Mouse (Mus musculus) heart, postnatal 10 days (tissue): Measurements from ENCODE around the gene Tfip11. TPM values are rescaled to one million over a fixed set of nuclear protein-coding genes. Genes with fewer than 3 reads are reported as not detected.

Experiments used
- DNase-seq, 2 experiments: peaks; one replicate each; pipeline ENCODE4 v3.0.0; 2021
- intact Hi-C: fragments of 180-260 bp; cut with DNase I; formaldehyde crosslinking; loops from one replicate; pipeline ENCODE4 v1.15.1; 2025
- total RNA-seq, 2 experiments: library from RNA; stranded (reverse); gene quantifications; 2 replicates each; pipeline ENCODE4 v1.2.3; 2021

Tfip11 gene
- total RNA-seq, 2 experiments from 2014 or later, result 19.2 to 22.0 TPM

GRCm38 (mm10) chr5:112349169-112349568, 23.0 kb downstream of the Tfip11 start:
- no peak for DNase-seq
- intact Hi-C loops, result no loop called here

DNA sequence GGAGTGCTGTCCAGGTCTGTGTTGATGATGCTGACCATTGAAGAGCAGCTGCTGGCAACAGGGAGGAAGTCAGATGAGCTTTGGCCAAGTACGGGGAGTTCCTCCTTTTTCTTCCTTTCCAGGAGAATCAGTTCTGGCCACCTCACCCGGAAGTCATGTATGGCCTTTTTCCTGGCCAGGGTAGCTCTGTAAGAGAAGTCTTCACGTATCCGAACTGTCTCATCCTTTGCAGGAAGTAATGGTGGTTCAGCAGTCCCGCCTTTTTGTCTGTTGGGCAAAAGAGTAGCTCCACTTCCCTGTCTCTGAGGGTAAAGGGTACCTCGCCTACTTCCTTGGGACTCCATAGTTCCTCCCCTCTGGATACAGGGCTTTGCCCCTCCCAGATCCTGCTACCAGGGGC, 29.3 kb downstream of the Tfip11 start:
- DNase-seq, result peak in 1 of 2 experiments; percentile 10
- intact Hi-C loops, result no loop called here

- intact Hi-C loops, result no loop called here
- DNase-seq, result no peak
Measured at GRCm38 (mm10) chr5:112355910-112356309, 29.8 kb downstream of the Tfip11 start, which contains the start of gene Gm6583. Gene Gm6583 (minus strand): TSS chr5:112356033.

DNA sequence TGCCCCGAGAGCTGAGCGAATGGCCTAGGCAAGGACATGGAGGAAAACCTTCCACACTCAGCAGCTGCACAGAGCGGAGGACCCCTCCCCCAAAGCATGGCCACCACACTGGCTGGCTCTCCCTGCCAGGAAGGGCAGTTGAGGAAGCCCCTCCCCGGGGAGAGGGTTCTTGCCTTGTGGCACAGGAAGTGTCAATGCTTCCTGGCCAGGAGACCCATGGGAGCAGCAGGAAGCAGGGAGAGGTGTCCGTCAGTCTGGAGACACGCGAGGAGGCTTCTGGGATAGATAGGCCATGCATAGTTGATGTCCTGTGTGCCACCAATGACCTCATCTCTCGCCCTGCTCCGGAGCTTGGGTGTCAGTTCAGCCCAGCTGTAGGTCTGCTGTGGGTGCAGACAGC, 30.2 kb downstream of the Tfip11 start:
- intact Hi-C loops, result no loop called here
- peak; percentile 23 to 26 for DNase-seq

GRCm38 (mm10) chr5:112359520-112359919, 33.4 kb downstream of the Tfip11 start:
- intact Hi-C loops, result no loop called here
- no peak for DNase-seq

DNA sequence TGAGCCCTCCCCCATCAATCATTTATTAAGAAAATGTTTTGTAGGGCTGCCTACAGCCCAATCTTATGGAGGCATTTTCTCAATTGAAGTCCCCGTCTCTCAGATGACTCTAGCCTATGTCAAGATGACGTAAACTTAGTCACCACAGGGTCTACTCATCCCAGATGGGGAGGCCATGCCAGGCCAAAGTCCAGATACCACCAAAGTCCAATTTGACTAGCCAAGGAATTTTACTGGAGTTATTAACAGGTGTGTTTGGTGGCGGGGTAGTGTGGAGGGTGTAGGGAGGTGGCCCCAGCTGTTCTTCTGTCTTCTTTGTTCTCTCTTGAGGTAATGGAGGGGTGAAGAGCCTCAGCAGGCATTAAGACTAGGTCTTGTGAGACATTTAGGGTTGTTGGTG, 33.9 kb downstream of the Tfip11 start:
- intact Hi-C loops, result no loop called here
- no peak for DNase-seq

- intact Hi-C loops, result no loop called here
- DNase-seq, result no peak
Measured at GRCm38 (mm10) chr5:112364184-112364797, 38.1 kb downstream of the Tfip11 start.

- DNase-seq, result no peak
- intact Hi-C loops, result no loop called here
Measured at GRCm38 (mm10) chr5:112366879-112367278, 40.7 kb downstream of the Tfip11 start.

GRCm38 (mm10) chr5:112367338-112367737, 41.2 kb downstream of the Tfip11 start:
- DNase-seq, result no peak
- intact Hi-C loops, result no loop called here

- no peak for DNase-seq
- intact Hi-C loops, result no loop called here
Measured at GRCm38 (mm10) chr5:112367929-112368328, 41.8 kb downstream of the Tfip11 start.

DNA sequence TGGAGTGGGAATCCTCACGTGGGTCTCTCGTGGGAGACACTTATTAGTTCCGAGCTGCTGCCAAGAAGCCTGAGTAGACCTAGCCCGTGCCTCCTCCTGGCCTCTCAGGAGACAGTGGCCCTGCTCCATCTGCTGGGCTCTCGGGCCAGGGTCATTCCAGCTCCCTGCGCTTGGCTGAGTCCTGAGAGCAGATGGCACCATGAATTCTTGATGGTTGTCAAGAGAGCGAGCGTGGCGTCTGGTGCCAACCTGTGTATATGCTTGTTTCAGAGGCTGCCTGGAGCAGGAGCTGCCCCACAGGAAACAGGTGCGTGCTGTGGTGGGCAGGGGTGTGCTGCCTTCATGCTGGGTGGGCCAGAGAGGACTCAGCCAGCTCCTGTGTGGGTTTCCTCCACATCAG, 42.5 kb downstream of the Tfip11 start:
- DNase-seq, result no peak
- intact Hi-C loops, result no loop called here

GRCm38 (mm10) chr5:112369326-112369725, 43.2 kb downstream of the Tfip11 start:
- intact Hi-C loops, result no loop called here
- DNase-seq, result no peak

DNA sequence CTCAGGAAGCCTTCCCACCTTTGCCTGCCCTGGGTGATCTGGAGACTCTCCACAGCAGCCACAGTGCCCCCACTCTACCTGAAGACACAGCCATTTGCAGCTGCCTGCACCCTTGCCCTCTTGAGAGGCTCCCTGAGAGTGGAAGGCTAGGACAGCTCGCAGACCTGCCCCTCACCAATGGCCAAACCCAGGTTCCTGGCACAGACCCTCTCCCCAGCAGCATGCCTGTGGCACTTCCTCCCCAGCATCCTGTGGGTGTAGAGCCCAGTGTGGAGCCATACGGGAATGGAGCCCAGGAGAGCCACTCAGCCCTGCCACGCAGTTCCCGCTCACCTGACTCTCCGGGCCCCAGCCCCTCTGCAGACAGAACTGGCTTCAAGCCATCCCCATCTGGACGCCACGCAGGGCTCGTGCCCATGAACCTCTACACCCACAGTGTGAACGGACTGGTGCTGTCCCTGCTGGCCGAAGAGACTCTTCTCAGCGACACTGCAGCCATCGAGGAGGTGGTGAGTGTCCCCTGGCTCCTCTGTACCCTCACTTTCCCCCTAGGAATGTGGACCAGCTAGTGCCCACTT, 44.2 kb downstream of the Tfip11 start:
- intact Hi-C loops, result no loop called here

GRCm38 (mm10) chr5:112371933-112372332, 45.8 kb downstream of the Tfip11 start:
- DNase-seq, result no peak
- intact Hi-C loops, result no loop called here

More for the DNA sequence above, 44.2 kb downstream of the Tfip11 start:
- no peak for DNase-seq

GRCm38 (mm10) chr5:112376111-112376510, 50.0 kb downstream of the Tfip11 start:
- intact Hi-C loops, result no loop called here
- no peak for DNase-seq

DNA sequence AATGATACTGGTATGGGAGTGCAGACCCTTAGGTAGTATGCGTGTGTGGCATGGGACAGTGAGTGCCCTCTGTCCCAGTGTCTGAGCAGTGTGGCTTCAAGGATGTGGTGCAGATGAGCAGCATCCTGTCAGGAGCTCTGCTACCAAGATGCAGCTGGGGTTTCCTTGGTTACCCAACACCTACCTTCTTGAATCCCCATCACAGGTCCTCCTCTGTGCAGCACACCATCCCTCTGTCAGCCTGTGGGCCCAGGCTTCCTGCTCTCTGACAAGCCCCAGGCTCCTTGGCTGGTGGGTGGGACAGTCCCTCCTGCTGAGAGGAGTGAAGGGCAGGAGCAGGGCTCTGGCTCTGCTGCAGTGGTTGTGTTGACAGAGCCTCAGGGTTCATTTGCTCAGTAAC, 51.2 kb downstream of the Tfip11 start:
- no peak for DNase-seq
- intact Hi-C loops, result no loop called here

DNA sequence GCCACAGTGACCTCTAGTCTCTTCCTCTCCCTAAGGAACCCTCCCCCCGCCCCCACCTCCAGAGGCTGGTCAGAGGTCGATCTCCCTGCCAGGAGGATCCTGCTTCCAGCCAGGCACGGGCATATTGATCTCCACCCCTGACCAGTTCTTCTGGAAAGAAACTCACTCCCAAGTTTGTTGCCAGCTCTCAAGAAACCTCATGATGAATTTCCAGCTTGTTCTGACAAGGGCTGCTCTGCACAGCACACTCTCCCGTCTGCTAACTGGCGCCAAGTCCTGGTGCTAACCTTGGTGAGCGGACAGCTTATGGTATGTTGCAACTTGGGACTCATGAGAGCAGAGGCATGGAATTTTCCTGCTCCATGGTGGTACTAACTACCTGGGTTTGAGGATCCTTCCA, 52.6 kb downstream of the Tfip11 start:
- no peak for DNase-seq
- intact Hi-C loops, result no loop called here

- DNase-seq, result no peak
- intact Hi-C loops, result no loop called here
Measured at GRCm38 (mm10) chr5:112381154-112381553, 55.0 kb downstream of the Tfip11 start.

DNA sequence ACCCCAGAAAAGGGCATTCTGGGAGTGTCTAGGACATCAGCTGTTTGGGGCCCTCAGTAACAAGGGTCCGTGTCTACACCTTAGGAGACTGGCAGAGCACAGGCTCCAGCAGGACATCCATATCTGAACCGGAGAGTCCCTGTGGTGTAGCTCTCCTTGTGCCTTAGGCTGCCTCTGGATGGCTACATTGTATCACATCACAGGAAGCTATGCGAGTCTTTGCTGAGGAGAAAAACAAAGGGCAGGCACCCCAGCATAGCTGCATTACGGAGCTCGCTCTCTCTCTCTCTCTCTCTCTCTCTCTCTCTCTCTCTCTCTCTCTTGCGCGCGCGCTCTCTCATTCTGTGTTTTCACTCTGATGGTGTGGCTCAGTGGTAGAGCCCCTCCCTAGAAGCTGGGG, 55.9 kb downstream of the Tfip11 start:
- DNase-seq, result no peak
- intact Hi-C loops, result no loop called here

DNA sequence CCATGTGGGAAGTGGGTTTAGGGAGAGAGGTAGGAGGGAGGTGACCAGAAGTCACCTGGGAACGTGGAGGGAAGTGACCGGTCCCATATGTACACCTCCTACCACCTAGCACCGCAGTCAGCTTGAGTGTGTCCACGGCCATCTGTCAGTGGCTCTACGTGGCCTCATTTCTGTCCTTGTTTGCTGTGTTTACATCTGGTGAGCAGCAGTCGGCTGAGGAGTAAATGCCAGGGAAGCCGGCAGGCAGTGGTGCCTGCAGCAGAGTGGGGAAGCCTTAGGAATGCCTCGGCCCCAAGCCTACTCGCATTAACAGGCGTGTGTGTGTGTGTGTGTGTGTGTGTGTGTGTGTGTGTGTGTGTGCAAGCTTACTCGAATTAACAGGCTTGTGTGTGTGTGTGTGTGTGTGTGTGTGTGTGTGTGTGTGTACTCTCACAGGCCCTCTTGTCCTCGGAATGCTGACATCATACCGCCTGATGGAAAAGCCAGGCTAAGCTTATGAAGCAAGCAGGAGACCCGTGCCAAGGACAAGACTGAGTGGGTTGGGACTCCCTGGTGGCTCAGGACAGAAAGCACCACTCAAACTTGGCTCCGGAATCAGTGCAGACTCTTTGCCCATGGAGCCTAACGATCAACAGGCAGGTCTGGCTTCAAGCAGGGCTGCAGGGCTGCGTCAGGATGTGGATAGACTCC, 56.6 kb downstream of the Tfip11 start:
- DNase-seq, result peak; percentile 45 to 56
- intact Hi-C loops, result no loop called here

DNA sequence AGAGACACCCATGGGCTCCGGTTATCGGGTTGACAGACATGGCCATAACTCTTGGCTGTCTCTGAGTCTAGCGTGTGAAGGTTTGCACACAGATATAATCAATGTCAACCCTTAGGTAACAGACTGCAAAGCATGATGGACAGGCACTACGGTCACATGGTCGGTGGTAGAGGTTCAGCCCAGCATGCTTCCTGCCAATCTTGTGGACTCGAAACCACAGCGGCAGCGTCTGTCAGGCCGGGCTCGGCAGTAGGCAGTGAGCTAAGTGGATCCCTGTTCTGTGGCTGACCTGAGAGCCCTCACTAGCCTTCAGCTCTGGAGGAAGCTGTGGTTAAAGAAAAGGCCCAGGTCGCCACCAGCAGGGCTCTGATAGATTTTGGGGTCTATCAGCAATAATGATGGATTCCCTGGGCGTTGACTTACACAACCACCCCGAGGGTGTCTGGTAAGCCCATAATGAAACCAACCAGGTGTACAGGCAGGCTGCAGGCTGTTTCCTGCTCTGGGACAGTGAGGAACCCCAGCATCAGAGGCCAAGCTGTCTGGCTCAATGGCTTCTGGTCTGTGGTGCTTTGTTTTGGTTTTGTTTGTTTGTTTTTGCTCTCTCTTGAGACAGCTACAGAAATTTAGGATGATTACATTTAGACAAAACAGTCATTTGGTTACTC, 58.8 kb downstream of the Tfip11 start:
- intact Hi-C loops, result no loop called here
- no peak for DNase-seq

DNA sequence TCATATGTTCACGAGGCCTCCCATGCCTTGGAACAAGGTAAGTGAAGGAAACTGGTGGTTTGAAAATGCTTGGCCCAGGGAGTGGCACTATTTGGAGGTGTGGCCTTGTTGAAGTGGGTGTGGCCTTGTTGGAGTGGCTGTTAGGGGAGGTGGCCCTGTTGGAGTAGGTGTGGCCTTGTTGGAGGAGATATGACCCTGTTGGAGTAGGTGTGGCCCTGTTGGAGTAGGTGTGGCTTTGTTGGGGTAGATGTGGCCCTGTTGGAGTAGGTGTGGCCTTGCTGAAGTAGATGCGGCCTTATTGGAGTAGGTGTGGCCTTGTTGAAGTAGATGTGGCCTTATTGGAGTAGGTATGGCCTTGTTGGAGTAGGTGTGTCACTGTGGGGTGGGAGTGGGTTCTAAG, 59.8 kb downstream of the Tfip11 start:
- DNase-seq, result no peak
- intact Hi-C loops, result no loop called here
